Mouse (Mus musculus) left cerebral cortex, adult 18-20 months (tissue): ENCODE results near the gene Ccl28. TPM values are rescaled to one million over a fixed set of nuclear protein-coding genes. Genes with fewer than 3 reads are reported as not detected.
A peak's percentile ranks its signal among the peaks of the same experiment; 100 is the strongest.
"Not testable (repeated sequence)": the region's sequence is repeated elsewhere in the genome, so short reads cannot be mapped to it uniquely, and the experiment has no call there.

Experiments used
- DNase-seq, 2 experiments: peaks; one replicate each; pipeline ENCODE4 v3.0.0; 2021 to 2022; ENCODE audit warnings: low spot score in 2 of 2, mixed read lengths in 1 of 2
- total RNA-seq, 2 experiments: library from RNA; stranded (reverse); gene quantifications; 2 replicates each; pipeline ENCODE4 v1.2.3; 2021

The Ccl28 gene
- total RNA-seq, 2 experiments from 2014 or later: 1.0 to 1.2 TPM

- peak; percentile 37 to 66 for DNase-seq
These were observed 25.5 kb downstream of the Ccl28 start for GRCm38 (mm10) chr13:119648891-119649698.

GRCm38 (mm10) chr13:119649699-119650046, 26.1 kb downstream of the Ccl28 start:
- DNase-seq: no peak

GRCm38 (mm10) chr13:119654734-119655133, 31.1 kb downstream of the Ccl28 start:
- DNase-seq: no peak

- DNase-seq: no peak
These were observed 32.6 kb downstream of the Ccl28 start for GRCm38 (mm10) chr13:119656246-119656645.

- DNase-seq: no peak
These were observed 33.3 kb downstream of the Ccl28 start for GRCm38 (mm10) chr13:119656846-119657416.

GRCm38 (mm10) chr13:119661420-119661819, 37.8 kb downstream of the Ccl28 start:
- peak in 1 of 2 experiments; percentile 30 for DNase-seq

GRCm38 (mm10) chr13:119678794-119679193, 55.2 kb downstream of the Ccl28 start:
- no peak for DNase-seq

- DNase-seq: no peak
These were observed 56.1 kb downstream of the Ccl28 start for GRCm38 (mm10) chr13:119679721-119680120.

GRCm38 (mm10) chr13:119681161-119681560, 57.5 kb downstream of the Ccl28 start:
- no peak for DNase-seq

- DNase-seq: no peak
These were observed 61.0 kb downstream of the Ccl28 start for GRCm38 (mm10) chr13:119684416-119685177.

- DNase-seq: no peak
These were observed 66.1 kb downstream of the Ccl28 start for GRCm38 (mm10) chr13:119689709-119690038.

GRCm38 (mm10) chr13:119690039-119690728, 66.6 kb downstream of the Ccl28 start, which contains the start of gene Hmgcs1:
TSS of gene Hmgcs1 (plus strand) at chr13:119690379.
- peak; percentile 98 to 99 for DNase-seq

GRCm38 (mm10) chr13:119690876-119691620, 67.4 kb downstream of the Ccl28 start:
- no peak for DNase-seq

- DNase-seq: not testable (repeated sequence)
These were observed 68.3 kb downstream of the Ccl28 start for GRCm38 (mm10) chr13:119691958-119692357.

GRCm38 (mm10) chr13:119695676-119696075, 72.1 kb downstream of the Ccl28 start:
- DNase-seq: no peak

- no peak for DNase-seq
These were observed 72.9 kb downstream of the Ccl28 start for GRCm38 (mm10) chr13:119696496-119696895.

GRCm38 (mm10) chr13:119698436-119698835, 74.8 kb downstream of the Ccl28 start:
- DNase-seq: no peak
